Comparison of ENCODE assay signal across 8 mouse cellular contexts in the genomic region with DNA sequence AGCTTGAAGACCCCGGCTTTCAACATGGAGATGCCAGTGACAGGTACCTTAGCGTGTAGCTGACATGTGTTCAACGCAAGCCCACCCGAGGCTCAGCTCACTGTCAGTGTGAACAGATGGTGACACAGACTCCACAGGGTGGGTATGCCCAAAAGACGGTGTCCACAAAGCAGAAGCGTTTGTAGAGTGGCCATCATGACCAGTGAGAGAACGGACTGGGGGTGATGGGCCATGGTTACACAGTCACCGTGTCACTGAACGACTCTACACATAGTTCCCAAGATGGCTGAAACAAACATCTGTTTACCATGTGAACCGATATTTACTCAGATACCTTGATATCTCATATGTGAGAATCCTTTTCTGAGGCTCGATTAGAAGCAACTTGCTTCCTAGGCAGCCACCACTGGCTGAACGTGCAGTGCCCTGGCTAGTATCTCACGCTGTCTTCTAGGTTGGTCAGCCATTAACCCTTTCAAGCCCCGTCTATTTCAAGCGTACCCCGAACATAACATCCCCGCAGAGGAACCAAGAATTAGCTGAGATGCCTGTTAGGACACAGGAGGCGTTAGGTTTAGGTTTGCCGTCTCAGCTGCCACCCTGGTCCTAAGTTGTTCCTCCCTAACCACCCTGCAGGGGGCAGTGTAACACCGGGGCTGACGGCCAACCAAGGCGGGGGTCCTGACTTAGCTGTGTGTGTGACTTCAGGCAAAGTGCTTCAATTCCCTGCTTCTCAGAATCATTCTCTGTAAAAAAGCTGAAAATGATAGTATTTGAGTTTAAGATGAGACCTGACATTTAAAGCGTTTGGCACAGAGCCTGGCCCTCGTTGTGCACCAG. TPM values are rescaled to one million over a fixed set of nuclear protein-coding genes. Genes with fewer than 3 reads are reported as not detected.
A peak's percentile ranks its signal among the peaks of the same experiment; 100 is the strongest.
DNase-seq lines count a peak whose midpoint lies in the region; ATAC-seq lines count a peak whose summit lies in the region.

No protein-coding gene starts in this region.

- 0 out of 2 replicates have a peak, but pooled peaks have one; percentile 27 for ATAC-seq in liver, embryonic 12.5 days
- peak; percentile 82 for ATAC-seq in neural tube, embryonic 12.5 days (ENCODE audit: low FRiP score, low read depth)

- H3K27ac ChIP-seq in liver, embryonic 12.5 days: no peak overlapping the region
- H3K27ac ChIP-seq in neural tube, embryonic 12.5 days: no peak overlapping the region

- H3K9ac ChIP-seq in liver, embryonic 12.5 days: no peak overlapping the region
- no peak overlapping the region for H3K9ac ChIP-seq in neural tube, embryonic 12.5 days

- no peaks in the 10 kb centered on the region for H3K9me3 ChIP-seq in liver, embryonic 12.5 days (replicated peaks)
- H3K9me3 ChIP-seq in neural tube, embryonic 12.5 days: no peaks in the 10 kb centered on the region

- WGBS in liver, embryonic 12.5 days (ENCODE audit: insufficient replicate concordance): 45% methylated on average over 24 of the region's 24 CpGs
- 46% methylated on average over 24 of the region's 24 CpGs for WGBS in neural tube, embryonic 12.5 days

- no peak overlapping the region for H3K4me3 ChIP-seq in liver, embryonic 12.5 days
- no peak overlapping the region for H3K4me3 ChIP-seq in neural tube, embryonic 12.5 days

- peaks cover 1% of the 10 kb centered on the region; the same call in 1 of the 2 replicates for H3K27me3 ChIP-seq in liver, embryonic 12.5 days (replicated peaks)
- no peaks in the 10 kb centered on the region for H3K27me3 ChIP-seq in neural tube, embryonic 12.5 days (replicated peaks)

- no peaks in the 10 kb centered on the region for H3K4me1 ChIP-seq in liver, embryonic 12.5 days
- 0 out of 2 replicates have a peak, but pooled peaks cover 4% of the 10 kb centered on the region for H3K4me1 ChIP-seq in neural tube, embryonic 12.5 days

- H3K36me3 ChIP-seq in liver, embryonic 12.5 days: no peaks in the 10 kb centered on the region
- H3K36me3 ChIP-seq in neural tube, embryonic 12.5 days: no peaks in the 10 kb centered on the region

- peak; percentile 23 to 65 for DNase-seq in spleen, postnatal 4 days (ENCODE audit: low spot score in 2 of 2)
- DNase-seq in spleen, adult 18-20 months: no peak
- DNase-seq in cerebellum, postnatal 25 days: peak; percentile 76 to 81
- peak; percentile 32 to 39 for DNase-seq in gastrocnemius, postnatal 4 days (ENCODE audit: low spot score in 2 of 2)
- DNase-seq in kidney, postnatal 10 days: peak; percentile 77
- no peak for DNase-seq in natural killer cell, adult 2 months (ENCODE audit: low spot score in 2 of 2)

- no peak overlapping the region for H3K4me2 ChIP-seq in liver, embryonic 12.5 days
- 0 out of 2 replicates have a peak overlapping the region, but pooled peaks have one; percentile 30 for H3K4me2 ChIP-seq in neural tube, embryonic 12.5 days (replicated peaks)

RNA-seq across cellular contexts. Expression of gene Erich3, which starts 10.9 kb away (rescaled TPM):
- total RNA-seq in gastrocnemius, postnatal 4 days (2021): under 1 TPM; 0.05 to 0.37 TPM
- not detected in 2 replicates for polyA plus RNA-seq in liver, embryonic 12.5 days (2016; fragmentation: Nextera tagmentation; extraction: Ambion mirVana)
- 1.1 and 1.4 TPM in 2 replicates for polyA plus RNA-seq in neural tube, embryonic 12.5 days (2016; fragmentation: Nextera tagmentation; extraction: Ambion mirVana)

RNA-seq across cellular contexts. Expression of gene Tyw3, which starts 55.9 kb away (rescaled TPM):
- total RNA-seq in gastrocnemius, postnatal 4 days (2021): 1 to 10 TPM; 5.2 to 5.7 TPM
- 6.5 and 7.3 TPM in 2 replicates for polyA plus RNA-seq in liver, embryonic 12.5 days (2016; fragmentation: Nextera tagmentation; extraction: Ambion mirVana)
- polyA plus RNA-seq in neural tube, embryonic 12.5 days (2016; fragmentation: Nextera tagmentation; extraction: Ambion mirVana): 15.8 and 17.9 TPM in 2 replicates

RNA-seq across cellular contexts. Expression of gene Cryz, which starts 56.3 kb away (rescaled TPM):
- total RNA-seq in gastrocnemius, postnatal 4 days (2021): 10 to 100 TPM; 12.9 to 13.0 TPM
- 13.5 and 14.8 TPM in 2 replicates for polyA plus RNA-seq in liver, embryonic 12.5 days (2016; fragmentation: Nextera tagmentation; extraction: Ambion mirVana)
- polyA plus RNA-seq in neural tube, embryonic 12.5 days (2016; fragmentation: Nextera tagmentation; extraction: Ambion mirVana): 11.7 and 13.6 TPM in 2 replicates

Comparison
In these comparisons a context has a peak if more than half of its experiments do, and no peak if none do; other contexts are left out.
1. DNase-seq: peak in spleen, postnatal 4 days (2 of 2), cerebellum, postnatal 25 days (2 of 2), gastrocnemius, postnatal 4 days (2 of 2) and kidney, postnatal 10 days (single experiment); none in spleen, adult 18-20 months (0 of 2) and natural killer cell, adult 2 months (0 of 2).